Mouse (Mus musculus): ENCODE measurements at regions not wholly inside any gene's neighbourhood (a gene's known extent, or its start where the extent isn't known, plus 50 kb on each side); places are given as distances from the start of the nearest gene placed in this dataset.
A peak's percentile ranks its signal among the peaks of the same experiment; 100 is the strongest.

- no peak overlapping the region for H3K4me3 ChIP-seq
- no peak for DNase-seq (ENCODE audit: extremely low spot score in 1 of 2, low spot score in 2 of 2)
- no peak overlapping the region for H3K27ac ChIP-seq
- intact Hi-C loops (cut with DNase I) = no loop called here
- TF ChIP-seq CTCF (IDR thresholded peaks at IDR 0.05) = no peak
These were observed 87.1 kb upstream of the Gm10260 start for GRCm38 (mm10) chr13:97847561-97847960.

- intact Hi-C loops (cut with DNase I) = no loop called here
- DNase-seq (ENCODE audit: extremely low spot score in 1 of 2, low spot score in 2 of 2) = no peak
- Histone ChIP-seq H3K4me3 (no peak overlapping the region), H3K27ac (no peak overlapping the region)
- TF ChIP-seq CTCF (IDR thresholded peaks at IDR 0.05) = no peak
These were observed 84.7 kb upstream of the Gm10260 start for GRCm38 (mm10) chr13:97845148-97845547.

- Histone ChIP-seq H3K27ac (no peak overlapping the region), H3K4me3 (no peak overlapping the region)
- intact Hi-C loops (cut with DNase I) = no loop called here
- DNase-seq (ENCODE audit: extremely low spot score in 1 of 2, low spot score in 2 of 2) = no peak
- no peak for TF ChIP-seq CTCF (IDR thresholded peaks at IDR 0.05)
These were observed 82.4 kb upstream of the Gm10260 start for GRCm38 (mm10) chr13:97842801-97843200.

- Histone ChIP-seq H3K27ac (no peak overlapping the region), H3K4me3 (no peak overlapping the region)
- DNase-seq (ENCODE audit: extremely low spot score in 1 of 2, low spot score in 2 of 2) = no peak
- intact Hi-C loops (cut with DNase I) = no loop called here
- no peak for TF ChIP-seq CTCF (IDR thresholded peaks at IDR 0.05)
These were observed 81.1 kb upstream of the Gm10260 start for GRCm38 (mm10) chr13:97841503-97841902.

GRCm38 (mm10) chr13:97839617-97840308 lies 79.3 kb upstream of the Gm10260 start:
- no peak overlapping the region for H3K4me3 ChIP-seq
- intact Hi-C loops (cut with DNase I) = no loop called here
- H3K27ac ChIP-seq = no peak overlapping the region
- no peak for DNase-seq (ENCODE audit: extremely low spot score in 1 of 2, low spot score in 2 of 2)
- TF ChIP-seq CTCF (IDR thresholded peaks at IDR 0.05) = no peak

- intact Hi-C loops (cut with DNase I) = no loop called here
- Histone ChIP-seq H3K27ac (no peak overlapping the region), H3K4me3 (no peak overlapping the region)
- DNase-seq (ENCODE audit: extremely low spot score in 1 of 2, low spot score in 2 of 2) = no peak
- TF ChIP-seq CTCF (IDR thresholded peaks at IDR 0.05) = no peak
These were observed 77.1 kb upstream of the Gm10260 start for GRCm38 (mm10) chr13:97837443-97838000.

- no peak for TF ChIP-seq CTCF (IDR thresholded peaks at IDR 0.05)
- Histone ChIP-seq H3K27ac (no peak overlapping the region), H3K4me3 (no peak overlapping the region)
- DNase-seq (ENCODE audit: extremely low spot score in 1 of 2, low spot score in 2 of 2) = no peak
- intact Hi-C loops (cut with DNase I) = no loop called here
These were observed 72.0 kb upstream of the Gm10260 start for GRCm38 (mm10) chr13:97832448-97832847.

GRCm38 (mm10) chr13:97831839-97832238 lies 71.4 kb upstream of the Gm10260 start:
- no peak for TF ChIP-seq CTCF (IDR thresholded peaks at IDR 0.05)
- Histone ChIP-seq H3K4me3 (no peak overlapping the region), H3K27ac (no peak overlapping the region)
- no peak for DNase-seq (ENCODE audit: extremely low spot score in 1 of 2, low spot score in 2 of 2)
- intact Hi-C loops (cut with DNase I) = no loop called here

- H3K4me3 ChIP-seq = no peak overlapping the region
- DNase-seq (ENCODE audit: extremely low spot score in 1 of 2, low spot score in 2 of 2) = no peak
- TF ChIP-seq CTCF (IDR thresholded peaks at IDR 0.05) = no peak
- no peak overlapping the region for H3K27ac ChIP-seq
- intact Hi-C loops (cut with DNase I) = no loop called here
These were observed 69.1 kb upstream of the Gm10260 start for GRCm38 (mm10) chr13:97829558-97829957.

- intact Hi-C loops (cut with DNase I) = no loop called here
- DNase-seq (ENCODE audit: extremely low spot score in 1 of 2, low spot score in 2 of 2) = no peak
- Histone ChIP-seq H3K4me3 (no peak overlapping the region), H3K27ac (no peak overlapping the region)
- TF ChIP-seq CTCF (IDR thresholded peaks at IDR 0.05) = no peak
These were observed 65.6 kb upstream of the Gm10260 start for GRCm38 (mm10) chr13:97825801-97826576.

GRCm38 (mm10) chr13:97825361-97825760 lies 64.9 kb upstream of the Gm10260 start:
- no peak for TF ChIP-seq CTCF (IDR thresholded peaks at IDR 0.05)
- no peak for DNase-seq (ENCODE audit: extremely low spot score in 1 of 2, low spot score in 2 of 2)
- intact Hi-C loops (cut with DNase I) = no loop called here
- H3K4me3 ChIP-seq = no peak overlapping the region
- no peak overlapping the region for H3K27ac ChIP-seq

GRCm38 (mm10) chr13:97824071-97824716 lies 63.8 kb upstream of the Gm10260 start:
- Histone ChIP-seq H3K27ac (peak overlapping the region; percentile 76), H3K4me3 (peak overlapping the region; percentile 43)
- no peak for TF ChIP-seq CTCF (IDR thresholded peaks at IDR 0.05)
- intact Hi-C loops (cut with DNase I) = no loop called here
- DNase-seq (ENCODE audit: extremely low spot score in 1 of 2, low spot score in 2 of 2) = peak; percentile 43 to 49
